Mouse (Mus musculus) adrenal gland, postnatal 36 days (tissue): ENCODE measurements around the gene Snrpd2. TPM values are rescaled to one million over a fixed set of nuclear protein-coding genes. Genes with fewer than 3 reads are reported as not detected.

Experiments used
- DNase-seq, 2 experiments: peaks; one replicate each; pipeline ENCODE4 v3.0.0; 2021; ENCODE audit warnings: mixed read lengths in 1 of 2
- long read RNA-seq, 2 experiments: library from polyadenylated mRNA; stranded (forward); transcript quantifications; one replicate each; pipeline ENCODE4 v2.0.0; 2021; ENCODE audit warnings: borderline sequencing depth in 2 of 2
- total RNA-seq, 2 experiments: library from RNA; stranded (reverse); gene quantifications; 2 replicates each; pipeline ENCODE4 v1.2.3; 2021

The Snrpd2 gene
- total RNA-seq: 100 to 1,000 TPM in 1 of 2 experiments, 10 to 100 TPM in 1; 96.5 to 105 TPM
- long read RNA-seq, experiment 1, transcript Snrpd2-201 (3 exons, 1,420 nt): major isoform, 161 of 164 reads
- long read RNA-seq, experiment 1, partial matches to known transcripts: 2 of 164 reads
- long read RNA-seq, experiment 1, other reads (novel, unspliced or antisense): 1 of 164 reads
- long read RNA-seq, experiment 2, transcript Snrpd2-201 (3 exons, 1,420 nt): major isoform, 76 of 77 reads
- long read RNA-seq, experiment 2, partial matches to known transcripts: 0 of 77 reads
- long read RNA-seq, experiment 2, other reads (novel, unspliced or antisense): 1 of 77 reads

- DNase-seq: peak; percentile 96 to 97
Measured at GRCm38 (mm10) chr7:19149626-19150025, at the start of gene Snrpd2. Gene Snrpd2 (plus strand): TSS chr7:19149722.

- DNase-seq: no peak
Measured at GRCm38 (mm10) chr7:19100290-19100689, 49.2 kb upstream of the Snrpd2 start.

GRCm38 (mm10) chr7:19103741-19104140 lies 45.8 kb upstream of the Snrpd2 start:
- DNase-seq: no peak

GRCm38 (mm10) chr7:19104486-19104885 lies 45.0 kb upstream of the Snrpd2 start:
- DNase-seq: no peak

GRCm38 (mm10) chr7:19107436-19107835 lies 42.1 kb upstream of the Snrpd2 start:
- peak in 1 of 2 experiments; percentile 43 for DNase-seq

- DNase-seq: peak in 1 of 2 experiments; percentile 22
Measured at GRCm38 (mm10) chr7:19109565-19109964, 40.0 kb upstream of the Snrpd2 start.

- peak; percentile 58 to 68 for DNase-seq
Measured at GRCm38 (mm10) chr7:19118028-19118771, 31.3 kb upstream of the Snrpd2 start, which contains the start of gene Gm4969. Gene Gm4969 (minus strand): TSS chr7:19118368.

- no peak for DNase-seq
Measured at GRCm38 (mm10) chr7:19119083-19119482, 30.4 kb upstream of the Snrpd2 start.

GRCm38 (mm10) chr7:19119631-19120429 lies 29.7 kb upstream of the Snrpd2 start, which contains the start of gene Fbxo46:
Gene Fbxo46 (plus strand): TSS chr7:19119859.
- DNase-seq: peak; percentile 93

- peak in 1 of 2 experiments; percentile 47 for DNase-seq
Measured at GRCm38 (mm10) chr7:19121686-19122085, 27.8 kb upstream of the Snrpd2 start.

GRCm38 (mm10) chr7:19124713-19125112 lies 24.8 kb upstream of the Snrpd2 start:
- DNase-seq: no peak

- no peak for DNase-seq
Measured at GRCm38 (mm10) chr7:19127744-19128143, 21.8 kb upstream of the Snrpd2 start.

GRCm38 (mm10) chr7:19129396-19129795 lies 20.1 kb upstream of the Snrpd2 start:
- no peak for DNase-seq

GRCm38 (mm10) chr7:19130657-19131056 lies 18.9 kb upstream of the Snrpd2 start:
- peak in 1 of 2 experiments; percentile 39 for DNase-seq

- peak; percentile 98 for DNase-seq
Measured at GRCm38 (mm10) chr7:19131324-19131848, 18.1 kb upstream of the Snrpd2 start.

GRCm38 (mm10) chr7:19136168-19136567 lies 13.4 kb upstream of the Snrpd2 start:
- no peak for DNase-seq

- DNase-seq: no peak
Measured at GRCm38 (mm10) chr7:19136673-19137334, 12.7 kb upstream of the Snrpd2 start.

- peak; percentile 65 to 80 for DNase-seq
Measured at GRCm38 (mm10) chr7:19137380-19137779, 12.1 kb upstream of the Snrpd2 start.

GRCm38 (mm10) chr7:19146793-19147192 lies 2.7 kb upstream of the Snrpd2 start:
- DNase-seq: no peak

GRCm38 (mm10) chr7:19147497-19148045 lies 2.0 kb upstream of the Snrpd2 start:
- no peak for DNase-seq
